In genomic region chr4:150866069-150866468, GRCm38 (mm10) we compare ENCODE assay signal across 20 mouse cellular contexts. TPM values are rescaled to one million over a fixed set of nuclear protein-coding genes. Genes with fewer than 3 reads are reported as not detected.
DNase-seq lines count a peak whose midpoint lies in the region; TF ChIP-seq lines count a peak whose summit lies in the region.
"Had no signal": no experiment of that assay in that cellular context is flagged by ENCODE, and none has a peak within 500 bp of the region (broad histone marks: within the 10 kb centered on the region; RNA-seq: fewer than 3 reads in every experiment).

No protein-coding gene starts in this region.

- no peak for TF ChIP-seq CTCF in heart, adult 2 months (IDR thresholded peaks at IDR 0.05)
- TF ChIP-seq CTCF in kidney, adult 2 months (conservative IDR thresholded peaks at IDR 0.05; ENCODE audit: insufficient read depth, insufficient read length, low read depth, low read length): peak; percentile 1; the same call in 1 of the 2 replicates
- TF ChIP-seq CTCF in layer of hippocampus, adult 2 months (conservative IDR thresholded peaks at IDR 0.05): no peak

- intact Hi-C loops in heart, adult 2 months (cut with DNase I): no loop called here

- DNase-seq in heart, adult 11 months: peak; percentile 85
- DNase-seq in heart, adult 2 months: no peak
- peak; percentile 36 for DNase-seq in kidney, adult 2 months
- DNase-seq in kidney, postnatal 10 days: no peak
- no peak for DNase-seq in layer of hippocampus, adult 2 months (ENCODE audit: low spot score in 2 of 2)
- DNase-seq in layer of hippocampus, adult 8-10 months (ENCODE audit: low spot score in 2 of 2): no peak
- DNase-seq: adrenal gland, adult 8-10 months; adrenal gland, postnatal 25 days; cerebellum, adult 11-12 months; cerebellum, adult 8-10 months; embryo, embryonic 11 days; gastrocnemius, postnatal 25 days had no signal

- 84% methylated on average over 11 of the region's 11 CpGs for WGBS in heart, adult 2 months
- 69% methylated on average over 11 of the region's 11 CpGs for WGBS in kidney, adult 2 months

- H3K36me3 ChIP-seq in heart, adult 2 months (ENCODE audit: control insufficient read depth, insufficient read depth, low read length): peaks cover 16% of the 10 kb centered on the region
- peaks cover 28% of the 10 kb centered on the region for H3K36me3 ChIP-seq in kidney, adult 2 months (ENCODE audit: control insufficient read depth, insufficient read depth, low read length)

- TF ChIP-seq POLR2A in heart, adult 2 months (IDR thresholded peaks at IDR 0.05; ENCODE audit: insufficient read depth, low read depth, low read length): no peak
- TF ChIP-seq POLR2A in kidney, adult 2 months (IDR thresholded peaks at IDR 0.05; ENCODE audit: low read depth, low read length): no peak

- H3K27me3 ChIP-seq in heart, adult 2 months (ENCODE audit: control insufficient read depth, insufficient read depth, low read length): no peaks in the 10 kb centered on the region
- no peaks in the 10 kb centered on the region for H3K27me3 ChIP-seq in kidney, adult 2 months (replicated peaks; ENCODE audit: control insufficient read depth, insufficient read depth, low read length)
- H3K27me3 ChIP-seq: embryonic facial prominence, embryonic 13.5 days; forebrain, embryonic 12.5 days; forebrain, embryonic 15.5 days; hindbrain, embryonic 12.5 days; hindbrain, embryonic 15.5 days had no signal

- H3K4me3 ChIP-seq in heart, adult 2 months: no peak overlapping the region
- no peak overlapping the region for H3K4me3 ChIP-seq in kidney, adult 2 months (ENCODE audit: insufficient read depth, low read depth, low read length)
- H3K4me3 ChIP-seq in layer of hippocampus, adult 2 months: no peak overlapping the region
- H3K4me3 ChIP-seq: embryonic facial prominence, embryonic 10.5 days; embryonic facial prominence, embryonic 13.5 days; erythroblast, embryonic 14.5 days; forebrain, embryonic 12.5 days; forebrain, embryonic 15.5 days; hindbrain, embryonic 12.5 days; hindbrain, embryonic 15.5 days had no signal

- TF ChIP-seq EP300 in heart, adult 2 months (IDR thresholded peaks at IDR 0.05; ENCODE audit: insufficient read depth, low read depth, low read length): no peak

- H3K79me2 ChIP-seq in heart, adult 2 months (replicated peaks; ENCODE audit: control insufficient read depth, insufficient read depth, low read length): no peaks in the 10 kb centered on the region; the same call in 1 of the 2 replicates

- H3K4me1 ChIP-seq in heart, adult 2 months (ENCODE audit: control insufficient read depth, insufficient read depth, low read length): peaks cover 14% of the 10 kb centered on the region
- H3K4me1 ChIP-seq in kidney, adult 2 months (ENCODE audit: control insufficient read depth, insufficient read depth, low read length): peaks cover 25% of the 10 kb centered on the region

- no peak overlapping the region for H3K9ac ChIP-seq in heart, adult 2 months (ENCODE audit: low read depth, low read length)
- H3K9ac ChIP-seq: embryonic facial prominence, embryonic 13.5 days; forebrain, embryonic 12.5 days; forebrain, embryonic 15.5 days; hindbrain, embryonic 12.5 days; hindbrain, embryonic 15.5 days had no signal

- H3K27ac ChIP-seq in heart, adult 2 months: no peak overlapping the region
- no peak overlapping the region for H3K27ac ChIP-seq in kidney, adult 2 months (ENCODE audit: insufficient read depth, low read depth, low read length)
- H3K27ac ChIP-seq in layer of hippocampus, adult 2 months: peak overlapping the region; percentile 62; the same call in 1 of the 2 replicates
- H3K27ac ChIP-seq: embryonic facial prominence, embryonic 10.5 days; embryonic facial prominence, embryonic 13.5 days; forebrain, embryonic 12.5 days; forebrain, embryonic 15.5 days; hindbrain, embryonic 12.5 days; hindbrain, embryonic 15.5 days had no signal

RNA-seq across cellular contexts. Expression of gene Errfi1, which starts 12.3 kb away (rescaled TPM):
- 10 to 100 TPM; 22.1 to 44.1 TPM for total RNA-seq in heart, adult 2 months (2021)
- polyA plus RNA-seq in heart, adult 2 months (2012; rRNA removed): 21.3 and 22.5 TPM in 2 replicates
- 230 TPM in 2 replicates for polyA plus RNA-seq in kidney, adult 2 months (2012; rRNA removed)
- 10 to 100 TPM; 42.5 to 50.6 TPM for total RNA-seq in layer of hippocampus, adult 2 months (2021)
- 10 to 100 TPM; 37.7 to 48.8 (median 40.4) TPM for total RNA-seq in layer of hippocampus, adult 8-10 months (2022)
- polyA plus RNA-seq: erythroblast, embryonic 14.5 days had no signal

RNA-seq across cellular contexts. Expression of gene Park7, which starts 48.2 kb away (rescaled TPM):
- 100 to 1,000 TPM; 234 to 265 TPM for total RNA-seq in heart, adult 2 months (2021)
- polyA plus RNA-seq in heart, adult 2 months (2012; rRNA removed): 148 and 201 TPM in 2 replicates
- 314 and 444 TPM in 2 replicates for polyA plus RNA-seq in kidney, adult 2 months (2012; rRNA removed)
- total RNA-seq in layer of hippocampus, adult 2 months (2021): 100 to 1,000 TPM; 250 to 252 TPM
- total RNA-seq in layer of hippocampus, adult 8-10 months (2022): 100 to 1,000 TPM; 194 to 246 (median 216) TPM

RNA-seq across cellular contexts. Expression of gene Tnfrsf9, which starts 48.3 kb away (rescaled TPM):
- under 1 TPM; 0.14 to 0.18 TPM for total RNA-seq in heart, adult 2 months (2021)
- 0.09 and 0.12 TPM in 2 replicates for polyA plus RNA-seq in heart, adult 2 months (2012; rRNA removed)
- polyA plus RNA-seq in kidney, adult 2 months (2012; rRNA removed): 0.14 and 0.86 TPM in 2 replicates
- under 1 TPM; 0.39 to 0.41 TPM for total RNA-seq in layer of hippocampus, adult 2 months (2021)
- total RNA-seq in layer of hippocampus, adult 8-10 months (2022): 1 to 10 TPM in 1 of 4 experiments, under 1 TPM in 3; 0.52 to 1.0 (median 0.85) TPM
- total RNA-seq: hematopoietic stem cell, adult 5-6 weeks had no signal
- polyA plus RNA-seq: erythroblast, embryonic 14.5 days had no signal

Comparison
In these comparisons a context has a peak if more than half of its experiments do, and no peak if none do; other contexts are left out.
1. DNase-seq: peak in heart, adult 11 months (single experiment) and kidney, adult 2 months (single experiment); none in heart, adult 2 months (0 of 2), kidney, postnatal 10 days (single experiment), layer of hippocampus, adult 2 months (0 of 2) and layer of hippocampus, adult 8-10 months (0 of 2).